Mouse (Mus musculus): ENCODE data around the gene Prkaa1.

Prkaa1 gene

DNA sequence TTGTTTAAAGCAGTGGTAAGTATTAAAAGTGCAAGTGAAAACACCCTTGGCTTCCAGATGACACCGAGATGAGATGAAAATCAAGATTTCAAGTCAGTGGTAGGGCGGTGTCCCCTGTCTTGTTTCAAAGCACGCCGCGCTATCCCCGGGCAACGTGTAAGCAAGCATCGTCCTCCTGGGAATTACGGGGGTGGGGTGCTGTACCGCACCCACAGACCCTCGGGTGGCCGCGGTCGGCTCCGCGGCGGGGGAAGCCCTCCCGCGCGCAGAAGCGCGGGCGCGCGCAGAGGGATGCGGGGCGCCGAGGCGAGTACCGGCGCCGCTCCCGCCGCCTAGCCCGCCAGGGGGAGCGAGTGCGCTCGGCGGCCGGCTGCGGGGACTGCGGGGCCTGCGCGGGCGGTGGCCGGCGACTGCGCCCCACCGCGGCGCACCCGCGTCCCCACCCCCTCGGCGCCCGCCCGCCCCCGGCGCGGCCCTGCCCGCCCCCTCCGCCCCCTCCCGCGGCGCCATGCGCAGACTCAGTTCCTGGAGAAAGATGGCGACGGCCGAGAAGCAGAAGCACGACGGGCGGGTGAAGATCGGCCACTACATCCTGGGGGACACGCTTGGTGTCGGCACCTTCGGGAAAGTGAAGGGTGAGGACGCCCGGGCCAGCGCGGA is at the start of gene Prkaa1:
Gene Prkaa1 (plus strand): TSS at position 501 of the 660 bp plus-strand sequence.
- DNase-seq (ENCODE audit: low read depth, low spot score), result peak; percentile 61

DNA sequence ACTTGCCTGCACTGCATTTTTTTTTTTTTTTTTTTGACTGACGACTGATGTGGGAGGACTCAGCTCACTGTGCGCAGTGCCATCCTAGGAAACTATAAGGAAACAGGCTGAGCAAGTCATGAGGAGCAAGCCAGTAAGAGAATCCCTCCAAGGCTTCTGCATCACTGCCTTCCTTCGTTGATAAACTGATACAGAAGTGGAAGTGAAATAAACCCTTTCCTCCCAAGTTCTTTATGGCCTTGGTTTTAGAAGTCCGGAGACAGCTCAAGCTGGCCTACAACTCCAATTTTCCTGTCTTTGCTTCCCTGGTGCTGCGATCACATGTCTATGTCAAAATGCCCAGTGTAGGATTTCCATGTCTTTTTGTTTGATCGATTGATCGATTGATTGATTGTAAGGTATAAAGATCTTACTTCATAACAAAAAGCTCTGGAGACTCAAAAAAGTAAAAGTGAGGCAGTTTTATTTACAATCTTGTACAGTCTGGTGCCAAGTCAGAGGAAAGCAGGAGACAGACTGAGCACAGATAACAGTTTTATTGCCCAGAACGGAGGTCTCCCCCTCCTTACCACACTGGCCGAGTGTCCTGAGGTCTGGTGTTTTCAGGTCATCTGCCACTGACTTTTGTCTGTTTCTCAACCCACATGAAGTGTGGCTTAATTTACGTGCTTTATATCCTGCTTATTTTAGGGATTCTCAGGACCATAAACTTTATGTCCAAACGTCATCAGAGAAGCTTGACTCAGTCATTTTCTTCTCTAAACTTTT is 47.9 kb upstream of the Prkaa1 start:
- DNase-seq (ENCODE audit: low read depth, low spot score), result no peak

DNA sequence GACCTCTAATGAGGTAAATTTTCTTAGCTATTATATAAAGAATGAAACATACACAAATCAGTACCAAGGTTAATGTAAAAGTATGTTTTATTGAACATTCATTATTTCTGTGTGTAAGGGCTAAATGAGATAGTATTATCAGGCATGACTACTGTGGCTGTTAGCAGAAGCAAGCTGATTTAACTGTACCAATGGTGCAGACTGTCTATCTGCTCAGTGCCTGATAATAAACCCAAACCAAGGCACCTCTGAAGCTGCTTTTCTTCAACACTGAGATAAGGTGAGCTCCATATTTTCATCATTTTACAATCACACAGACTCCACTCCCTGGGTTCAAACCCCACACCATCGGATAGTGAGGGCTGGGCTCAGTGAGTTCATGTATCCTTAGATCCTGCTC is 46.3 kb upstream of the Prkaa1 start:
- no peak for DNase-seq (ENCODE audit: low read depth, low spot score)

DNA sequence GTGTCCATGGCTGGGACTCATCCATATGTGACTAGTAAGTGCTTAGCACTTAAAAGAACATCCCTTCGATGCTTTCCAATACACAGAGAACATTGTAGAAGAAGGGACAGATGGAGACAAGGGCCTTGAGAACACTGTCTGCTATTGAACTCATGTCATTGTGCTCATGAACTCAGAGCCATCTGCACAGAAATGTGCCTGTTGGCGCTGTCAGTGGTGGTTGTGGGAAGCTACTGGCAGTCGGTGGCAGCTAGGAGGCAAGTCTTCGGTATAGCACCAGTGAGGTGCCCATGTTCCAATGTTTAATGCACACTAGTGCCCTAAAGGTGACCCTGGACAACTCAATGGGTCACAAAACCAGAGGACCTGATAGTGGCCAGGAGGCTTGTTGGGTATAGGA is 41.3 kb upstream of the Prkaa1 start:
- no peak for DNase-seq (ENCODE audit: low read depth, low spot score)

DNA sequence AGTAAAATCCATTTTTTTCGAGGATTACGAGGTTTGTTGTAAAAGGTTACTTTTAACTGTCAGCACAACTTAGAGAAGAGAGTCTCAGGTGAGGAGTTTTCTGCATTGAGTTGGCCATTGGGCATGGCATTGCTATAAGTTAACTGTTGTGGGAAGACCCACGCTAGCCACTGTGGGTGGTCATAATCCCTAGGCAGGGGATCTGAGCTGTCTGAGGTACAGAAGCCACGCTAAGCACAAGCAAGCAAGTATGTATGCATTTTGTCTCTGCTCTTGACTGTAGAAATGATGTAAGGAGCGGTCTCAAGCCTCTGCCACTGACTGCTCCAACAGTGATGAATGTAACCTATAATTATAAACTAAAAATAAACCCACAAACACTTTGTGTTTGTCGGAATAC is 37.8 kb upstream of the Prkaa1 start:
- DNase-seq (ENCODE audit: low read depth, low spot score), result no peak

DNA sequence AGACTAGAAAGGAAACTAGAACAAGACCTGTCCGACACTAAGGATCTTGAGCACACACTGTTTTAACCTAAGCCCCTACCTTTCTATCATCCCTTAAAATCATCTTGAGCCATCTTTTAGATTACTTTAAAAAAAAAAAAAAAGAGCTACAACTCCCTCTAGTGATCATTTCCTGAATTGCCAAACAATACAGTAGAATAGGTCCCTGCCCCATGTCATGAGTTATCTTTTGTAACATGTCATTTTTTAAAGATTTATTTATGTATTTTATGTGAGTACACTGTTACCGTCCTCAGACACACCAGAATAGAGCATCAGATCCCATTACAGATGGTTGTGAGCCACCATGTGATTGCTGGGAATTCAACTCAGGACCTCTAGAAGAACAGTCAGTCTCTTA is 37.4 kb upstream of the Prkaa1 start:
- DNase-seq (ENCODE audit: low read depth, low spot score), result no peak

DNA sequence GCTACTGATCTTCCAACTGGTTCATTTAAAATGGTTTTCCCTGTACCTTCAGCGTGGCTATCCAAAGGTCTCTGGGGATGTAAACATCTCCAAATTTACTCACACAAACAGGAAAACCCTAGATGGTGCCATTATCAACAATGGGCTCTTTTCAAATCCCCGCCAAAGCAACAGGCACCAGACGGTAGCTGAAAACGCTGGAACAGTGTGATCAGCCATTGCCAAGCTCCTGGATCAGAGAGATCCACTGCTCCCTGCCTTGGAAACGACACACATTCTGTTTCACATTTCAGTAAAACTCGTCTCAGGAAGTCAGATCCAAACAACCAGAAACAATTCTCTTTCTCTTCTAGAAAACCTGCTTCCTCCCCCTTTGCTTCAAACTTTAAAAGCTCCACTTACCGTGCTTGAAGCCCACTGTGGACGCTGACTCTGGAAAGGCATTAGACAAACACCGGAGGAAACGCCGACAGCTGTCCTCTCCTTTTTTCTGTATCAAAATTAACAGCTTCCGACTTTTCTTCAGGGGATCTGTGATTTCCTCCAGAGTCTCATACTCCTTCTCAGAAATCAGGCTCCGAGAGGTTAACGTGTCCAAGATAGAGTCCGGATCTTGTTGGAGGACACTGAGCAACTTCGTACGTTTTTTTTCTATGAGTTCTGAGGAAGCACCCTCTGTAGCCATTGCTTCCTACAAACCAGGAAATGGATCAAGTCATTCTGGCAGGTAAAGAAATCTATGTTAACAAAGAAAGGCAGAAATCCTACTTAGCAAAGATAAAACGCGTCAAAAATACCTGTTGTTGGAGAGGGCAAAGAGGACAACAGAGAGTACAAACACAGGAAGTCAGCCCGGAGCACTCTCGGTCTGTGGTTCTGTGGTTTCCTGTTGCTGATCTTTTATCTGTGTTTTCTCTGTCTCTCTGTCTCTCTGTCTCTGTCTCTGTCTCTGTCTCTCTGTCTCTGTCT is 35.7 kb upstream of the Prkaa1 start, which contains the start of gene Card6:
Gene Card6 (minus strand): TSS at position 854 of the 969 bp plus-strand sequence.
- no peak for DNase-seq (ENCODE audit: low read depth, low spot score)

DNA sequence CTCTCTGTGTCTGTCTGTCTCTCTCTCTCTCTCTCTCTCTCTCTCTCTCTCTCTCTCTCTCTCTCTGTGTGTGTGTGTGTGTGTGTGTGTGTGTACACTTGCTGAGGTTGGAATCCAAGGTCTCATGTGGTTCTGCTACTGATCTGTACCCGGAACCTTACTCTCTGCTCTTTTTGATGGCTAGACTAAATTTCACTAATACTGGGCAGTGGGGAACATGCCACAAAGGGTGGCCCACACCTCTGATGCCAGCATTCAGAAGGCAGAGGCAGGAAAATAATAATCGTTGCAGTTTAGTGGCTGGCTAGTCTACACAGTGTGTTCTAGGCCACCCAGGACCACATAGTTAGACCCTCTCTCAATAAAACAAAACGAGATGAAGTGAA is 35.0 kb upstream of the Prkaa1 start:
- no peak for DNase-seq (ENCODE audit: low read depth, low spot score)

DNA sequence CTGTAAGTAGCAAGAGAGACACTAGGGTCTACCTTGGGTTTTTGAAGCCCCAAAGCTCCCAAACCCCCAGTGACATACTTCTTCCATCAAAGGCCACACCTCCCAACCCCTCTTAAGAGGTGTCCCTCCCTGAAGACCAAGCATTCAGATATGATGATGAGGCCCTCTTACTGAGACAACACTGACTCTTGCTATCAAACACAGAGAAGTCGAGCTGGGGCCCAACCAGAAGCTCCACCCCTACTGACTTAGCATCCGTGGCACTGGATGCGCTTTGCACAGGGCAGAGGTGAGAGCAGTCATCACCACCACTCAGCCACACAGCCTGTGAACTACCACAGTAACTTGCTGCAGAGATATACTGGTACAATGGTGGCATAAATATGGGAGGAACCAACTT is 31.0 kb upstream of the Prkaa1 start:
- DNase-seq (ENCODE audit: low read depth, low spot score), result no peak

DNA sequence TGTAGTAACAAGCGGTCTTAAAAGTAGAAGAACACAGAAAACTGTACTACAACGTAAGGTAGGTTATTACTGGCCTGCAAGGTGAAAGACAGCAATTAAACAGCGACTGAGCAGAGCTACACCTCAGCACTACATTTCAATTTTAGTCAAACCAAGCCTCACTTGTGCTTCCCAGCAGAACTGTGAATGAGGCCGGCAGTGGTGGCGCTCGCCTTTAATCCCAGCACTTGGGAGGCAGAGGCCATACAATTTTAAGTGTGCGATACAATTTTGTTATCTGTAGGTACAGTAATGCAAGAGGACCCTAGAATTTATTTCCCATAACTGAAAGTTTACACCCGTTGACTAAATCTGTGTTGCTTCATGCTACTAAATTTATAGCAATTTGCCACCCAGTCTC is 28.5 kb upstream of the Prkaa1 start:
- no peak for DNase-seq (ENCODE audit: low read depth, low spot score)

DNA sequence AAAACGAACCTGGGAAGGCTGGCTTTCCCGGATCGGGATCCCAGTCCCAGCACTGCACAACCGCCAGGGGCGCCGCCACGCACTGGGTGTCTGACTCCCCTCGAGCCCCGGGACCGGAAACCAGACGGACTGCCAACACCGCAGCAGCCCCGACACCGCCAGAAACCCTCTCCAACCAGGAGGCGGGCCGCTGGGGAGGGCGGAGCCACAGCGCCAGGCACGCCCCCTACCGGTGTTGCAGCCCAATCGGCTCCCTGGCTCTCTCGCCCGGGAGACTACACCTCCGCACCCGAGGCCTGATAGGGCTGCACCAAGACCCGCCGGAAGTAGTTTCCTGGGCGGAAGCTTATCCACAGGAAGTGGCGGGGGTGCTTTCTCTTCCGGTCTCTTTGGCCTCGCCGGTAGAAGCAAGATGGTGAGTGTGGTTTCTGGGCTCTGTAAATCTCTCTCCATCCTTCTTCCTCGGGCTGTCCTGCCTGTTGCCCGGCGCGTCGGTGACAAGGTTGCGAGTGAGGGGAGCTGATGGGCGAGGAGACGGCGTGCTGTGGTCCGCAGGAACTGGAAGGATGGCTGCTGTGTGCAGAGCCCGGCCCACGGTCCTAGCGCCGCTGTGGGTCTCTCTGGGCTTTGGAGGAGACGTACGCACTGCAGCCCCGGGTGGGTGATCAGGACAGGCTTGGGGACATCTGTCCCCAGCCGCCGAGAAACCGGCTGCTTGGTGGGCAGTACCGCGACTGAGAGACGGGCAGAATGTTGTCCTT is 27.2 kb upstream of the Prkaa1 start, which contains the start of gene Rpl37:
Gene Rpl37 (plus strand): TSS at position 376 of the 761 bp plus-strand sequence.
- DNase-seq (ENCODE audit: low read depth, low spot score), result peak; percentile 94

DNA sequence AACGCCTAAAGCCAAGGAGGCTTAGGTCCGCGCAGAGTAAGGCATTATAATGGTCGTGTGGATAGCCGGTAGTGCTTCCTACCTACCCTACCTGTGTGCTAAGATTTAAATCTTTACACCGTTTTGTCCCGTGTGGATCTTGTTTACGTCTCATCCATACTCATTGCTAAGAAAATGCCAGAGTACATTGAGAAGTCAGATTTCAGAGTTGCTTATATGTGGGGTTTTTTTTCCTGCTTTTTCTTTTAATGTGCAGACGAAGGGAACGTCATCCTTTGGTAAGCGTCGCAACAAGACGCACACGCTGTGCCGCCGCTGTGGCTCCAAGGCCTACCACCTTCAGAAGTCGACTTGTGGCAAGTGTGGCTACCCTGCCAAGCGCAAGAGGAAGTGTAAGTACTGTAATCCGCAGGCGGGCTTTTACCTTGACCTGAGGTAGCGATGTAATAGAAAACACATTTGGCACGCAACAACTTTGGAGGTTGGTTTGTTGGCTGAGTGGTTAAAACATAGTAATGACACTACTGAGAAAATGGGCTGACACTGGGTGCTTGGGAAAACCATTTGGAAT is 26.5 kb upstream of the Prkaa1 start:
- no peak for DNase-seq (ENCODE audit: low read depth, low spot score)

DNA sequence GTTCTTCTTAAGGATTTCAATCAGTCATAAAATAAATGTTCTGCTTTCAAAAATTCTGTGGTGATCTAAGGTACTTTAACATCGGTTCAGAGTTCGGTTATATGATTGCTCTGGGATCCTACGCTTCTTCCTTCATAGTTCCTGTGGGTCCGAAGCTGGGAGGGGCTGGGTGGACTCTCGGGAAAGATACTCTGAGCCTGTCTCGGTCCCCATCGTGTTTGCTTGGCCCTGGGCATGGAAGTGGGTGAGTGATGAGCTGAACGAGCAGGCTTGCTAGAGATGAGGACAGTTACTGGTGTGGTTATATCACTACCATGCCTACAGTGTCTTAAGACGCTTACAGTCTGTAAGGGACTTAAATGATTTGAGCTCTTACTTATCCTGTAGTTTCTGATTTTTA is 25.0 kb upstream of the Prkaa1 start:
- DNase-seq (ENCODE audit: low read depth, low spot score), result no peak

DNA sequence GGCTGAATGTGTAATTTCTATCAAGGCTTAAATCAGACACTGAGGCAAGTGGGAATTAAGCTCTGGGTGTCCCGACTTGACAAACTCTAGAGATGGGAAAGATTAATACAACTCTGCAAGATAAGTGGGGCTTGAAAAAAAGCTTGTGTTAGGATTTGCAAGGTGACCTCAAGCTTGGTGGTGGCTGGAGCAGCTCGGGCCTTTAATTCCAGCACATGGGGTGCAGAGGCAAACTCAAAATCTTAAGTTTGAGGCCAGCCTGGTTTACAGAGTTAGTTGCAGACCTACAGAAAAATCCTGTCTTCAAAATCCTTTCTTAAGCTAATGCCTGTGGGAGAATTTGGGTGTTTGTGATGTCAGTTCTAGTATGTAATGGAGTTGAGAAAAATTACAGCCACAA is 24.5 kb upstream of the Prkaa1 start:
- no peak for DNase-seq (ENCODE audit: low read depth, low spot score)

DNA sequence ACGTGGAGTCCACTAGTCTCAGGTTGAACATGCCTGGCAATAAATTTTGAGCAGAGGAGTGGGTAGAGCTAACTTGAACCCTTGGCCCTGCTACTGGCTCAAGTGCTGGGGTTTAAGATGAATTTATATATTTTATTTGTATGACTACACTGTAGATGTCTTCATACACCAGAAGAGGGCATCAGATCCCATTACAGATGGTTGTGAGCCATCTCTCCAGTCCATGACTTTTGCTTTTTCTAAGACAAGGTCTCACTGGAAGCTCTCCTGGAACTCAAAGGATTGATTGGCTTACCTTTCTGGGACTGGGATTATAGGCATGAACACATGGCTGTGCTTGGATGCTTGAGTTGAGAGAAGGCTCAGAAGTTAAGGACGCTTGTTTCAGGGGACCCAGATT is 24.0 kb upstream of the Prkaa1 start:
- no peak for DNase-seq (ENCODE audit: low read depth, low spot score)

DNA sequence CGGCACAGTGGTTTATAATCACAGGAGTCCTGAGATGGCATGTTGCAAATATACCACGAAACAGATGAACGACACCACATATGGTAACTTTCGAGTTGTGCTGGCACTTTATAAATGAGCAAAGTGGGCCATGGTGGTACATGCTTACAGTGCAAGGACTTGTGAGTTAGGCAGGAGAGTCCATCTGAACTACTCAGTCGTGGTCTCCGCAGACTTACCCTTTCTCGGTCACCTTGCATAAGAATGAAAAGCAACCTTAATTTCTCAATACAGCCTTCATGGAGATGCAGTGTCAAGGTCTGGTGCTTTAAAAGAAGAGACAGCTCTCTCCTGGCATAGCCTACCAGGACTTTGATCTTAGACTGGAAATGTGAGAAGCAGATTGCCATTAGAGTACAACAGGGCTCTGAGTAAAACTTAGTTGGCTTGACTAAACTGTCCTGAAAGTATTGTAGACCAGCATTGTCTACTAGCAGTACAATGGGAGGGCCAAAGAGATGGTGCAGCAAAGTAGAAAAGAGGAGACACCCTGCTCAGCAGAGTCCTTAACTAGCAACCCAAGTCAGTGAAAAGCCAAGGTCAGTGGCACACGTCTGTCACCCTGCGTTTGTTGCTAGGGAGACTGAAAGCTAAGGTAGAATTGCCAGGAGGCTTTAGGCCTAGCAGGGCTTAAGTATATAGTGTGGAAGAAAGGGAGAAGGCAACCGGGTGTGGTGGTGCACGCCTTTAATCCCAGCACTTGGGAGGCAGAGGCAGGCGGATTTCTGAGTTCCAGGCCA is 21.9 kb upstream of the Prkaa1 start:
- DNase-seq (ENCODE audit: low read depth, low spot score), result no peak

DNA sequence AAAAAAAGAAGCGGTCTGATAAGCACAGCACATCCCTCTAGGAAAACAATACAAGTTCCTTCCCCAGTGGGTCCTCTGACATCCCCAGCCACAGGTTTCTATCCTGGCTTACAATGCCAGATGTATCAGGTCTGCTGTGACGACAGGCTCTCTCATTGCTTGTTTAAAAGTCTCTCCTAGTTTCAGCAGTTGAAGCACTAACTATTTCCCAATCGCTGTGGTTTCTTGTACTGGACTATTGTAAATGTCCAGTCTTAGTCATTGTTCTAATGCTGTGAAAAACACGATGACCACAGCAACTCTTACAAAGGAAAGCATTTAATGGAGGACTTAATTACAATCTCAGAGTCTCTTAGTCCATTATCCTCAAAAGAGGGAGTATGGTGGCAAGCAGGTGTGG is 17.2 kb upstream of the Prkaa1 start:
- no peak for DNase-seq (ENCODE audit: low read depth, low spot score)

DNA sequence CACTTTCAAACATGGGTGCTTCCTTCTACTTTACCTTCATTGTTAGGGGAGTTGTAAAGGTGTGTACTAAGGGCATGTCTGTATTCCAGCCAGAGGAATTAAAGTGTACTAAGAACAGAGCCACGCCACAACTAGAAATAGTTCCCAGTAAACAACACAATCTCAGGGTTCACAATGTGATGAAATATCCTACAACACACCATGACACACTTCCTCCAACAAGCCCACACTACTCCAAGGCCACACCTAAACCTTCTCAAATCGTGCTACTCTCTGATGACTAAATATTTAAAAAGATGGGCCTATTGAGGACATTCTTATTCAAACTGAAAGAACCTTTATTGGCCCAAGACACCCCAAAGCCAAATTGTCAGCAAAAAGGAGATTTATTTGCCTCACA is 16.2 kb upstream of the Prkaa1 start:
- no peak for DNase-seq (ENCODE audit: low read depth, low spot score)

DNA sequence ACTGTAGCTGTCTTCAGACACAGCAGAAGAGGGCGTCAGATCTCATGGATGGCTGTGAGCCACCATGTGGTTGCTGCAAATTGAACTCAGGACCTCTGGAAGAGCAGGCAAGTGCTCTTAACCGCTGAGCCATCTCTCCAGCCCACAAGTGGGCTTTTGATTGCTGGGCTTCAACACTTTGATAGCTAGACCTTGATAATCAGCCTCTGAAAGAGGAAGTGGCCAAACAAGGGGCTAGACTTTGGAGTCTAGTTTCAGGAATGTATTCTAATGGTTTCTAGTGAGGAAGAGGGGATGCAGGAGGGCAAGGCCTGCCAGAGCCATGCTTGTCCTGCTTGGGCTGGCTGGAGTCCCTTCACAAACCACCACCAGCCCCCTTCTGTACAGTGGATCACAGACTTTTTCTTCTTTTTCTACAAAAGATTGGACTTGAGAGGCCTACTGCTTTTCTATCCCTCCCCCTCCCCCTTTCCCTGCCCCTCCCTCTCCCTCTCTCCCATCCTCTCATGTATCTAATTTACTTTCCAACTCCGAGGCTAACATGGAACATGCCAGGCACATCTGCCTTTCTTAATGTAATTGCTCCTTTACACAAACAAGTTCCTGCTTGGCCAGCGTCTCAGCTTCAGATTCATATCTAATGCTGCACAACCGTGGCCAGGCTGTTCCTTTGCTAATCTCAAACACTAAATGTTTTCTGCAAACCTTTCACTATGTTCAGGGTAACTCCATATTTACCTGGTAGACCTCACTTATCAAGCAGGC is 15.3 kb upstream of the Prkaa1 start:
- DNase-seq (ENCODE audit: low read depth, low spot score), result no peak
